Mouse (Mus musculus): Measurements from ENCODE around the gene Plppr1.
A peak's percentile ranks its signal among the peaks of the same experiment; 100 is the strongest.

- peak; percentile 26 for TF ChIP-seq CTCF (IDR thresholded peaks at IDR 0.05; ENCODE audit: control insufficient read depth, insufficient read depth, insufficient read length)
- no peak for TF ChIP-seq MYOD1 (IDR thresholded peaks at IDR 0.05; ENCODE audit: control insufficient read depth, insufficient read length, low read depth)
- no peak for TF ChIP-seq CEBPB (IDR thresholded peaks at IDR 0.05; ENCODE audit: low read depth)
Observed at GRCm38 (mm10) chr4:49321903-49322635, 263.0 kb downstream of the Plppr1 start.
